Mouse (Mus musculus): ENCODE results near the gene Abhd16a.

Gene Abhd16a

GRCm38 (mm10) chr17:35088825-35089644 lies at the start of gene Abhd16a:
TSS of gene Abhd16a (plus strand) at chr17:35089263.
- DNase-seq (ENCODE audit: low spot score): peak; percentile 90

GRCm38 (mm10) chr17:35043794-35044193 lies 45.3 kb upstream of the Abhd16a start:
- no peak for DNase-seq (ENCODE audit: low spot score)

GRCm38 (mm10) chr17:35044904-35045806 lies 43.9 kb upstream of the Abhd16a start:
- peak; percentile 83 for DNase-seq (ENCODE audit: low spot score)

GRCm38 (mm10) chr17:35045807-35046680 lies 43.0 kb upstream of the Abhd16a start:
- no peak for DNase-seq (ENCODE audit: low spot score)

- peak; percentile 97 for DNase-seq (ENCODE audit: low spot score)
These were observed 42.2 kb upstream of the Abhd16a start, which contains the start of gene Msh5 for GRCm38 (mm10) chr17:35046681-35047455. TSS of gene Msh5 (minus strand) at chr17:35046745.

GRCm38 (mm10) chr17:35047688-35048087 lies 41.4 kb upstream of the Abhd16a start:
- DNase-seq (ENCODE audit: low spot score): peak; percentile 49

- peak; percentile 45 for DNase-seq (ENCODE audit: low spot score)
These were observed 40.7 kb upstream of the Abhd16a start for GRCm38 (mm10) chr17:35048149-35048931.

GRCm38 (mm10) chr17:35048932-35049440 lies 40.1 kb upstream of the Abhd16a start:
- no peak for DNase-seq (ENCODE audit: low spot score)

- DNase-seq (ENCODE audit: low spot score): peak; percentile 52
These were observed 39.5 kb upstream of the Abhd16a start, which contains the start of gene Clic1 for GRCm38 (mm10) chr17:35049561-35050016. TSS of gene Clic1 (plus strand) at chr17:35049966.

- peak; percentile 61 for DNase-seq (ENCODE audit: low spot score)
These were observed 38.8 kb upstream of the Abhd16a start for GRCm38 (mm10) chr17:35050126-35050750.

- peak; percentile 67 for DNase-seq (ENCODE audit: low spot score)
These were observed 37.6 kb upstream of the Abhd16a start for GRCm38 (mm10) chr17:35051156-35052086.

- DNase-seq (ENCODE audit: low spot score): no peak
These were observed 36.7 kb upstream of the Abhd16a start for GRCm38 (mm10) chr17:35052271-35052798.

GRCm38 (mm10) chr17:35055691-35056495 lies 33.2 kb upstream of the Abhd16a start:
- DNase-seq (ENCODE audit: low spot score): no peak

GRCm38 (mm10) chr17:35057090-35057489 lies 32.0 kb upstream of the Abhd16a start:
- no peak for DNase-seq (ENCODE audit: low spot score)

GRCm38 (mm10) chr17:35058316-35058715 lies 30.7 kb upstream of the Abhd16a start:
- no peak for DNase-seq (ENCODE audit: low spot score)

GRCm38 (mm10) chr17:35058911-35059892 lies 29.9 kb upstream of the Abhd16a start, which contains the start of gene Ddah2:
TSS of gene Ddah2 (plus strand) at chr17:35059035.
- DNase-seq (ENCODE audit: low spot score): peak; percentile 71

Measured in c-Kit-positive CD71-positive TER-119-positive erythroid progenitor cells, embryonic 14.5 days (primary cell).